Mouse (Mus musculus) intestine, postnatal 0 days (tissue): ENCODE data around the gene Nln. TPM values are rescaled to one million over a fixed set of nuclear protein-coding genes. Genes with fewer than 3 reads are reported as not detected.

Source experiments
- ATAC-seq: fragments of 200-750 bp; cut with Nextera tagmentation; 2 replicates; pipeline ENCODE4 v1.8.0; 2017; ENCODE audit warnings: mild to moderate bottlenecking, moderate TSS enrichment, moderate library complexity
- H3K27ac ChIP-seq: fragments of 300-500 bp; sonication (generic); 2 replicates; pipeline ENCODE4 v1.5.1; 2014; ENCODE audit warnings: mild to moderate bottlenecking, low read depth, low read length, moderate library complexity
- H3K27me3 ChIP-seq: fragments of 300-500 bp; sonication (generic); replicated peaks from 2 replicates; pipeline ENCODE4 v1.6.1; 2014; ENCODE audit warnings: low read length, mixed read lengths; ENCODE audit not compliant: control insufficient read depth, insufficient read depth
- H3K36me3 ChIP-seq: fragments of 300-500 bp; sonication (generic); 2 replicates; pipeline ENCODE4 v1.6.1; 2014; ENCODE audit warnings: mild to moderate bottlenecking, moderate library complexity; ENCODE audit not compliant: control insufficient read depth, insufficient read depth
- H3K4me1 ChIP-seq: fragments of 300-500 bp; sonication (generic); replicated peaks from 2 replicates; pipeline ENCODE4 v1.6.1; 2014; ENCODE audit warnings: antibody characterized with exemption, low read length, mixed read lengths; ENCODE audit not compliant: control insufficient read depth, insufficient read depth
- H3K4me2 ChIP-seq: fragments of 300-500 bp; sonication (generic); replicated peaks from 2 replicates; pipeline ENCODE4 v1.6.1; 2014; ENCODE audit warnings: low read depth, mild to moderate bottlenecking, moderate library complexity
- H3K4me3 ChIP-seq: fragments of 300-500 bp; sonication (generic); 2 replicates; pipeline ENCODE4 v1.5.1; 2014; ENCODE audit warnings: low read depth, low read length
- H3K9ac ChIP-seq: fragments of 300-500 bp; sonication (generic); 2 replicates; pipeline ENCODE4 v1.6.1; 2014; ENCODE audit warnings: mild to moderate bottlenecking, low read depth, low read length
- H3K9me3 ChIP-seq: fragments of 300-500 bp; sonication (generic); 2 replicates; pipeline ENCODE4 v1.6.1; 2016; ENCODE audit warnings: mixed run types; ENCODE audit not compliant: control insufficient read depth
- CTCF ChIP-seq: sonication (generic); IDR thresholded peaks from 2 replicates; pipeline ENCODE4 v1.5.1; 2016; ENCODE audit warnings: low read depth, mild to moderate bottlenecking, control low read depth, antibody characterized with exemption, moderate library complexity
- WGBS: fragments of 180-500 bp; shearing (Covaris S2); extraction: QIAGEN DNeasy Blood & Tissue Kit; methylation state at CpG from one replicate; pipeline ENCODE4 v1.1.7; 2014; 5-methylcytosine and 5-hydroxymethylcytosine counted together
- polyA plus RNA-seq: library from polyadenylated mRNA; unstranded; fragments of >200 nt; fragmentation: Nextera tagmentation; extraction: Ambion mirVana; gene quantifications from 2 replicates; pipeline ENCODE4 v1.2.1, GENCODE M21; 2015

The Nln gene
- polyA plus RNA-seq, 1 experiment from 2014 or later = 13.3 TPM

DNA sequence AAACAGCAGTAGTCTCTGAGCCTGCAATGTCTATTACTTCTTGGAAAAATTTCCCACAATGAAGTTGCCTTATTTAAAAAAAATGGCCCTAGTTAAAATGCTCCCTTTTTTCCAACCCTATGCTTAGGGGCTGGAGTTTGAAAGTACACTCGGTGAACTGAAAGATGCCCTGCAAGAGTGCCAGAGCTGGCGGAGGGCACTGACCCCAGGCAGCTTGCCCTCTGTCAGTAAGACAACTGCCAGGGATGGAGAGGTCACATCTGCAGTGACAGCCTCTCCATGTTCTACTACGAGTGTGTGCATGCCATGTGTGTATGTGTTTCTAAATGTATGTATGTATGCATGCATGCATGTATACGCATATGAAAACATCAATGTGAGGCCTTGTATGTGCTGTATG, 78.5 kb downstream of the Nln start:
- no peak for ATAC-seq
- no peaks in the 10 kb centered on the region for H3K27me3 ChIP-seq
- no peak overlapping the region for H3K4me3 ChIP-seq
- 91% methylated on average over 4 of the region's 4 CpGs for WGBS
- no peak for TF ChIP-seq CTCF
- H3K4me2 ChIP-seq = no peak overlapping the region
- H3K36me3 ChIP-seq = no peaks in the 10 kb centered on the region
- no peaks in the 10 kb centered on the region for H3K9me3 ChIP-seq
- peaks cover 31% of the 10 kb centered on the region for H3K4me1 ChIP-seq
- H3K9ac ChIP-seq = no peak overlapping the region
- no peak overlapping the region; the same call in 1 of the 2 replicates for H3K27ac ChIP-seq

DNA sequence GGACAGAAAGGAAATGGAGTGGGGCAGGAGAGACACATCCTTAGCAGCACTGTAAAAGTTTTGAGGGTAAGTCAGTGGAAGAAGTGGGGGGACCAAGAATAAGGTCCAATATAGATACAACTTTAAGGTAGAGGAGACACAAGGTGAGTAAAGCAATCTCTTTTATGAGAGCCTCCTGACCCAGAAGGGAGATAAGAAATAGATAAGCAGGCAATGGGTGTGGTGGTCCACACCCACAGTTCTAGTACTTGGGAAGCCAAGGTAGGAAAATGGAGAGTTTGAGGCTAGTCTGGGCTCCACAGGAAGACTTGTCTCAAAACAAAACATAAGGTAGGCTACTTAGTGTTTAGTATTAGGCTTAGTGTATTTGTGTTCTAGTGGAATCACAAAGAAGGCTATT, 79.9 kb downstream of the Nln start:
- peak; percentile 86 for ATAC-seq
- 0 out of 2 replicates have a peak overlapping the region, but pooled peaks have one; percentile 13 for H3K4me2 ChIP-seq
- H3K4me3 ChIP-seq = no peak overlapping the region
- no peaks in the 10 kb centered on the region for H3K36me3 ChIP-seq
- no peaks in the 10 kb centered on the region for H3K27me3 ChIP-seq
- H3K9me3 ChIP-seq = no peaks in the 10 kb centered on the region
- 0 out of 2 replicates have a peak overlapping the region, but pooled peaks have one; percentile 17 for H3K9ac ChIP-seq
- peaks cover 24% of the 10 kb centered on the region for H3K4me1 ChIP-seq
- no peak for TF ChIP-seq CTCF
- peak overlapping the region; percentile 94 for H3K27ac ChIP-seq

GRCm38 (mm10) chr13:104029089-104029488, 80.3 kb downstream of the Nln start:
- WGBS = 36% methylated on average over 5 of the region's 5 CpGs
- no peaks in the 10 kb centered on the region for H3K9me3 ChIP-seq
- no peak; the same call in 1 of the 2 replicates for TF ChIP-seq CTCF
- ATAC-seq = peak; percentile 99
- H3K9ac ChIP-seq = 0 out of 2 replicates have a peak overlapping the region, but pooled peaks have one; percentile 17
- peak overlapping the region; percentile 94 for H3K27ac ChIP-seq
- H3K4me3 ChIP-seq = no peak overlapping the region
- no peaks in the 10 kb centered on the region for H3K27me3 ChIP-seq
- 0 out of 2 replicates have a peak overlapping the region, but pooled peaks have one; percentile 13 for H3K4me2 ChIP-seq
- no peaks in the 10 kb centered on the region for H3K36me3 ChIP-seq
- peaks cover 20% of the 10 kb centered on the region for H3K4me1 ChIP-seq

- ATAC-seq = no peak
- Histone ChIP-seq H3K4me3 (no peak overlapping the region), H3K36me3 (no peaks in the 10 kb centered on the region), H3K4me1 (peaks cover 12% of the 10 kb centered on the region; the same call in 1 of the 2 replicates), H3K9me3 (no peaks in the 10 kb centered on the region), H3K27ac (no peak overlapping the region), H3K27me3 (no peaks in the 10 kb centered on the region), H3K4me2 (no peak overlapping the region), H3K9ac (no peak overlapping the region)
- whole genome bisulfite sequencing = 85% methylated on average over 3 of the region's 3 CpGs
- TF ChIP-seq CTCF = no peak
Measured at GRCm38 (mm10) chr13:104026525-104026924, 82.9 kb downstream of the Nln start.

DNA sequence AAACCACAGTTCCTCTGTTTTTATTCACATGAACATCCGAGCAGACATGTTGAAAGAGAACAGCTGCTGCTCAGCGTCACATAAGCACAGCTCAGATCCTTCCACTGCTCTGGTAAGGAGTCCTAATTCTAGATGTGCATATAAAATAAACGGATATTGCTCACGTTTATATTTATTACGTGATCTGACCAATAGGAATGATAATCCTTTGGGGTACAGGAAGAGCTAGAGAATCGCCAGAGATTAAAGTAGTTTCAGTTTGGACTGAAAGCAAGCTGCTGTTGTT, 83.8 kb downstream of the Nln start:
- no peak for TF ChIP-seq CTCF
- H3K4me2 ChIP-seq = no peak overlapping the region
- no peak overlapping the region for H3K9ac ChIP-seq
- peak overlapping the region; percentile 30; the same call in 1 of the 2 replicates for H3K27ac ChIP-seq
- no peak for ATAC-seq
- no peaks in the 10 kb centered on the region for H3K36me3 ChIP-seq
- no peak overlapping the region for H3K4me3 ChIP-seq
- no peaks in the 10 kb centered on the region for H3K27me3 ChIP-seq
- H3K9me3 ChIP-seq = no peaks in the 10 kb centered on the region
- WGBS = 60% methylated on average over 6 of the region's 6 CpGs
- H3K4me1 ChIP-seq = peaks cover 12% of the 10 kb centered on the region; the same call in 1 of the 2 replicates

GRCm38 (mm10) chr13:104024856-104025709, 84.3 kb downstream of the Nln start:
- H3K36me3 ChIP-seq = no peaks in the 10 kb centered on the region
- WGBS = 64% methylated on average over 18 of the region's 18 CpGs
- H3K4me2 ChIP-seq = no peak overlapping the region
- no peak for ATAC-seq
- peaks cover 10% of the 10 kb centered on the region; the same call in 1 of the 2 replicates for H3K4me1 ChIP-seq
- no peaks in the 10 kb centered on the region for H3K9me3 ChIP-seq
- H3K9ac ChIP-seq = no peak overlapping the region
- H3K27me3 ChIP-seq = no peaks in the 10 kb centered on the region
- TF ChIP-seq CTCF = no peak
- H3K4me3 ChIP-seq = no peak overlapping the region
- H3K27ac ChIP-seq = peak overlapping the region; percentile 30; the same call in 1 of the 2 replicates
